Mouse (Mus musculus): ENCODE results near the gene Abca4. TPM values are rescaled to one million over a fixed set of nuclear protein-coding genes. Genes with fewer than 3 reads are reported as not detected.

Gene Abca4
- 0.30 and 0.48 TPM in 2 replicates for polyA plus RNA-seq (2012; rRNA removed)

DNA sequence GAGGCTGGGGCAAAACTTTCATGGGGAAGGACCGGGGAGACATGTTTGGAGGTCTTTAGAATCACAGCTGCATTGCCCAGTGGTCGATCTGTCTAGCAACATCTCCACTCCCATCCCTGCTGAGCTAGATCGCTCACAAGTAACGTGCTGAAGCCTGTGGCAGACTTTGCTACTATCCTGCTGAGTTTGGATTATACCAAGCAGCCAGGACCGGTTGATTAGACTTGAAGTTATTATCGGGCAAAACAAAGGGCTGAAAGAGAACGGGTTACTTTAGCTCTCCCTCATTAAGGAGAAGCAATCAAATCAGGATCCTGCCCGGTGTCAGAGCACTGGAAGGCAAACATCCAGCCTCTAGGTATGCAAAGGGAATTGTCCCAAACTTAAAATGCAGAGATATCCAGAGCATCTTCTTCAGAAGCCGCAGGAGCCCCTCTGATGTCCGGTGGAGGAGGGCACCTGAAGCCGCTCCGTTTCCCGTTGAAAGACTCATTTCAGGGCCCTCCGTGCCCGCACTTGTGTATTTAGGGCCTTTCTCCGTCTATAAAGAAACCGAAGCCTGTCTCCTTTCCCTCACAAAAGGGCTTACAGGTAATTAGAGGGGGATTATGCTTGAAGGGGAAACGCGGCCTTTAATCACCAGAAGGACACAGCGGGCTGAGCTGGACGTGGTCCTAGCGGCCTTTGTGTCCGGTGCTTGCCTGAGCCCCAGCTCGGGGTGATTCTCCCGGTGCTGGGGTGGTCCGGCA lies at the start of gene Abca4:
Gene Abca4 (plus strand): TSS at position 645 of the 749 bp plus-strand sequence.
- Histone ChIP-seq H3K4me3 (ENCODE audit: extremely low read depth, insufficient read depth, insufficient read length) (no peak within 1 kb of the TSS), H3K27ac (ENCODE audit: insufficient read depth, low read length) (no peak within 1 kb of the TSS), H3K36me3 (ENCODE audit: control insufficient read depth, insufficient read depth, low read length) (no peaks in the 10 kb centered on the region), H3K4me1 (ENCODE audit: control insufficient read depth, insufficient read depth, insufficient read length) (no peaks in the 10 kb centered on the region), H3K27me3 (ENCODE audit: control insufficient read depth, insufficient read depth, low read length) (no peaks in the 10 kb centered on the region)
- TF ChIP-seq CTCF (IDR thresholded peaks at IDR 0.05; ENCODE audit: extremely low read depth, insufficient read depth, insufficient read length, insufficient replicate concordance) (no peak), POLR2A (IDR thresholded peaks at IDR 0.05; ENCODE audit: low read depth, low read length) (no peak)
- WGBS, result 74% methylated on average over 26 of the region's 26 CpGs
- no peak for DNase-seq (ENCODE audit: low read depth in 1 of 2, low spot score in 2 of 2)

DNA sequence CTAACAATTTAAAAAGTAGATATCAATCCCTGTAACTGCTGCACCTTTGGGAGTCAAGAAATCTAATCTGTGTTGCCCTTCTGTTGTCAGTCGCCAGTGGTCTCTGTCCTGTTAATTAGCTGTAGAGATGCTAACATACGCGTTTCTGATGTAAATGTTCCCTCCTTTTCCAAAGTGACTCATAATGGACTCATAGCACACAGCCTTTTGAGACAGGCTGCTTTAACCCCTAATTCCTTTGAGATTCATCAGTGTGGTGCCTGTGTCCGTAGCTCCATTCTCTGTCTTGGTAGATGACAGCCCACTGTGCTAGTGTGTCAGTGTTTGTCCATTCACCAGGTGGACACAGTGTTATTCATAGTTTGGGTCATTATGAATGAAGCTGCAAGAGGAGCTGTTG lies 49.1 kb upstream of the Abca4 start:
- WGBS, result 92% methylated on average over 4 of the region's 4 CpGs
- Histone ChIP-seq H3K4me3 (ENCODE audit: extremely low read depth, insufficient read depth, insufficient read length) (no peak overlapping the region), H3K4me1 (ENCODE audit: control insufficient read depth, insufficient read depth, insufficient read length) (no peaks in the 10 kb centered on the region), H3K27me3 (ENCODE audit: control insufficient read depth, insufficient read depth, low read length) (no peaks in the 10 kb centered on the region), H3K27ac (ENCODE audit: insufficient read depth, low read length) (no peak overlapping the region), H3K36me3 (ENCODE audit: control insufficient read depth, insufficient read depth, low read length) (no peaks in the 10 kb centered on the region)
- no peak for DNase-seq (ENCODE audit: low read depth in 1 of 2, low spot score in 2 of 2)
- TF ChIP-seq POLR2A (IDR thresholded peaks at IDR 0.05; ENCODE audit: low read depth, low read length) (no peak), CTCF (IDR thresholded peaks at IDR 0.05; ENCODE audit: extremely low read depth, insufficient read depth, insufficient read length, insufficient replicate concordance) (no peak)

DNA sequence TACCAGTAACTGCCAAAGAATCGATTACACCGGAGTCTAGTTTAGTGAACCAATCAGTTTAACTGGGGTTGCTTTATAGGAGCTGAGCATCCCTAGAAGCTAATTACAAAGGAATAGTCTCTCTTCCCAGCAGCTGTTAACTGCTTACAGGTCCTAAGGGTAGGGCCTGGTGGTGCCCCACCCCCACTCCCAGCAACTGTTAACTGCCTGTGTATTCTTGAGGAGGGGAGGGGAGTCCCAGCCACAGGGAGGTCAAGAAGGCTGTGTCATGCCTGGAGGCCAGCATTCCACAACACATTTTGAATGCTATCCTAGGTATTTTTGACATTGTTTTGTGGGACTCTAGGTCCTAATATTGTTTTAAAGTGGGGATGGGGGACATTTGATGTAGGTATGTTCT lies 44.3 kb upstream of the Abca4 start:
- H3K4me1 ChIP-seq (ENCODE audit: control insufficient read depth, insufficient read depth, insufficient read length), result no peaks in the 10 kb centered on the region
- H3K27ac ChIP-seq (ENCODE audit: insufficient read depth, low read length), result no peak overlapping the region
- TF ChIP-seq CTCF (IDR thresholded peaks at IDR 0.05; ENCODE audit: extremely low read depth, insufficient read depth, insufficient read length, insufficient replicate concordance) (no peak), POLR2A (IDR thresholded peaks at IDR 0.05; ENCODE audit: low read depth, low read length) (no peak)
- H3K36me3 ChIP-seq (ENCODE audit: control insufficient read depth, insufficient read depth, low read length), result no peaks in the 10 kb centered on the region
- no peak overlapping the region for H3K4me3 ChIP-seq (ENCODE audit: extremely low read depth, insufficient read depth, insufficient read length)
- DNase-seq (ENCODE audit: low read depth in 1 of 2, low spot score in 2 of 2), result no peak
- 97% methylated on average over 2 of the region's 2 CpGs for WGBS
- no peaks in the 10 kb centered on the region for H3K27me3 ChIP-seq (ENCODE audit: control insufficient read depth, insufficient read depth, low read length)

DNA sequence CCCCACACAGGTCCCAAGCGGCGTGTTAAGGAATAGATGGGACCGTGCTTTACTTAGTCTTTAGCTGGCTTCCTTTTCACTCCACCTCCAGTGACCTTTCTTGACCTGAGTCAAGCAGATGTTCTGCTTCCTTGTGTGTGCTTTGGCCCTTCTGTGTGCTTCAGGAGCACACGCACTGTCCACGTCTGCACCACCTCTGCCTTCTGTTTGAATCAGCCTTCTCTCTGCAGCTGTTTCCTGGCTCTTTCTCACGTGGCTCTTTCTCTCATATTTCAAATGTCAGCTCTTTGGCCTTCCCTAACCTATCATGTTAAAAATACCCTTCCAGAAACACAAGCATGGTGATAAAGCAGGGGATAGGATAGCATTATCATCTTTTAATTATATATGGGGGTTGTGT lies 42.7 kb upstream of the Abca4 start:
- H3K4me3 ChIP-seq (ENCODE audit: extremely low read depth, insufficient read depth, insufficient read length), result no peak overlapping the region
- 44% methylated on average over 6 of the region's 6 CpGs for WGBS
- no peaks in the 10 kb centered on the region for H3K36me3 ChIP-seq (ENCODE audit: control insufficient read depth, insufficient read depth, low read length)
- DNase-seq (ENCODE audit: low read depth in 1 of 2, low spot score in 2 of 2), result no peak
- H3K27ac ChIP-seq (ENCODE audit: insufficient read depth, low read length), result no peak overlapping the region
- H3K27me3 ChIP-seq (ENCODE audit: control insufficient read depth, insufficient read depth, low read length), result no peaks in the 10 kb centered on the region
- H3K4me1 ChIP-seq (ENCODE audit: control insufficient read depth, insufficient read depth, insufficient read length), result no peaks in the 10 kb centered on the region
- TF ChIP-seq CTCF (IDR thresholded peaks at IDR 0.05; ENCODE audit: extremely low read depth, insufficient read depth, insufficient read length, insufficient replicate concordance) (no peak), POLR2A (IDR thresholded peaks at IDR 0.05; ENCODE audit: low read depth, low read length) (no peak)

DNA sequence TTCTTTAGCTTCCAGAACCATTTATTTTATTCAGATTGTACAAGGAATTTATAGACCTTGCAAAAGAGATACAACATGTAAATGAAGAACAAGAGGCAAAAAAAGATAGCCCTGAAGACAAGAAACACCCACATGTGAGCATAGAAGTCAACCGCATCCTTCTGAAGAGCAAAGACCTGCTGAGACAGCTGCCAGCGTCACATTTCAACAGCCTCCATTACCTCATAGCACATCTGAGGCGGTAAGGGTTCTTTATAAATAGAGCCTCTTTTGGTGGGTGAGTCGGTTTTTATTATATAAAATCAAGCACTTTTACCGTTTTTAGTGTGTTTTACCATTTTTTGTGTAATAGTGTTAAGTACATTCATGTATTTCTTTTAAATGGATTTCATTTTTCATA lies 34.4 kb upstream of the Abca4 start:
- H3K27ac ChIP-seq (ENCODE audit: insufficient read depth, low read length), result no peak overlapping the region
- H3K27me3 ChIP-seq (ENCODE audit: control insufficient read depth, insufficient read depth, low read length), result no peaks in the 10 kb centered on the region
- H3K4me1 ChIP-seq (ENCODE audit: control insufficient read depth, insufficient read depth, insufficient read length), result no peaks in the 10 kb centered on the region
- no peaks in the 10 kb centered on the region for H3K36me3 ChIP-seq (ENCODE audit: control insufficient read depth, insufficient read depth, low read length)
- TF ChIP-seq POLR2A (IDR thresholded peaks at IDR 0.05; ENCODE audit: low read depth, low read length) (no peak), CTCF (IDR thresholded peaks at IDR 0.05; ENCODE audit: extremely low read depth, insufficient read depth, insufficient read length, insufficient replicate concordance) (no peak)
- WGBS, result 78% methylated on average over 5 of the region's 5 CpGs
- H3K4me3 ChIP-seq (ENCODE audit: extremely low read depth, insufficient read depth, insufficient read length), result no peak overlapping the region
- no peak for DNase-seq (ENCODE audit: low read depth in 1 of 2, low spot score in 2 of 2)

DNA sequence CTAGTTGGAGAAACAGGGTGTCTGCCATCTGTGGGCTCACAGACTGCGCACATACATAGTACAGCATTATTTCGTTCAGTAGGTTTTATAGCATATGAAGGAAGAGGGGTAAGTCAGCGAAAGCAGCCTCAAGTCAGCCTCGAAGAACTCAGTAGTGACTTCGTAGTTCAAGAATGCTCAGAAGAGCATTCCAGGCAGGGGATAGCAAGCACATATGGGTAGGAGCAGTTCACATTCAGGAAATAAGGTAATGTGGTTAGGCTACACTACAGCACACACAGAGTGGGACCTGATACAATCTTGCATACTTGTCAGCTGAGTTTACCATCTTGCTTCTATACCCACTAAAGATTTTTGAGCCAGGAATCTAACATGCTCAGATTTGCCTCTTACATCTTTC lies 34.0 kb upstream of the Abca4 start:
- TF ChIP-seq POLR2A (IDR thresholded peaks at IDR 0.05; ENCODE audit: low read depth, low read length) (no peak), CTCF (IDR thresholded peaks at IDR 0.05; ENCODE audit: extremely low read depth, insufficient read depth, insufficient read length, insufficient replicate concordance) (no peak)
- no peaks in the 10 kb centered on the region for H3K27me3 ChIP-seq (ENCODE audit: control insufficient read depth, insufficient read depth, low read length)
- H3K27ac ChIP-seq (ENCODE audit: insufficient read depth, low read length), result no peak overlapping the region
- no peak overlapping the region for H3K4me3 ChIP-seq (ENCODE audit: extremely low read depth, insufficient read depth, insufficient read length)
- H3K36me3 ChIP-seq (ENCODE audit: control insufficient read depth, insufficient read depth, low read length), result no peaks in the 10 kb centered on the region
- WGBS, result 84% methylated on average over 5 of the region's 5 CpGs
- no peaks in the 10 kb centered on the region for H3K4me1 ChIP-seq (ENCODE audit: control insufficient read depth, insufficient read depth, insufficient read length)
- no peak for DNase-seq (ENCODE audit: low read depth in 1 of 2, low spot score in 2 of 2)

DNA sequence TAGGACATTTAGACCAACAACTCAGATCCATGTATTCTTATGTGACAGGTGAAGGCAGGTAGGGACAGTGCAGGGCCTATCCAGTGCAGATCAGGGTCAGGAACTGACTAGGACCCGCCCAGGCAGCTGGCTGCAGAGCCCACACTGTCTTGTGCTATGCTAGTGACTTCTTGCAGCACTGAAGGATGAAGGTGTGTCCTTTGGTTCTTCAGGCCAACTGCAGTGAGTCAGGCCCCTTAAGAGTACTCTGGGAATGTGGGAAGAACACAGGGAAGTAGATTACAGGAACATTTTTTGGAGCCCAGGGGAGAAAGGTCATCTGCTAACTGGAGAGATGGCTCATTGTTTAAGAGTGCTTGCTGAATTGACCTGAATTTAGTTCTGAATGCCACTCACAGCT lies 31.8 kb upstream of the Abca4 start:
- Histone ChIP-seq H3K36me3 (ENCODE audit: control insufficient read depth, insufficient read depth, low read length) (no peaks in the 10 kb centered on the region), H3K27ac (ENCODE audit: insufficient read depth, low read length) (no peak overlapping the region), H3K4me1 (ENCODE audit: control insufficient read depth, insufficient read depth, insufficient read length) (no peaks in the 10 kb centered on the region), H3K4me3 (ENCODE audit: extremely low read depth, insufficient read depth, insufficient read length) (no peak overlapping the region), H3K27me3 (ENCODE audit: control insufficient read depth, insufficient read depth, low read length) (no peaks in the 10 kb centered on the region)
- TF ChIP-seq CTCF (IDR thresholded peaks at IDR 0.05; ENCODE audit: extremely low read depth, insufficient read depth, insufficient read length, insufficient replicate concordance), result no peak
- TF ChIP-seq POLR2A (IDR thresholded peaks at IDR 0.05; ENCODE audit: low read depth, low read length), result no peak
- DNase-seq (ENCODE audit: low read depth in 1 of 2, low spot score in 2 of 2), result no peak
- WGBS, result 82% methylated on average over 1 of the region's 1 CpGs

Data from spleen, adult 2 months (tissue).